Mouse (Mus musculus): ENCODE data around the gene Tmem114. TPM values are rescaled to one million over a fixed set of nuclear protein-coding genes. Genes with fewer than 3 reads are reported as not detected.
A peak's percentile ranks its signal among the peaks of the same experiment; 100 is the strongest.

The Tmem114 gene
- polyA plus RNA-seq, 1 experiment: not detected

DNA sequence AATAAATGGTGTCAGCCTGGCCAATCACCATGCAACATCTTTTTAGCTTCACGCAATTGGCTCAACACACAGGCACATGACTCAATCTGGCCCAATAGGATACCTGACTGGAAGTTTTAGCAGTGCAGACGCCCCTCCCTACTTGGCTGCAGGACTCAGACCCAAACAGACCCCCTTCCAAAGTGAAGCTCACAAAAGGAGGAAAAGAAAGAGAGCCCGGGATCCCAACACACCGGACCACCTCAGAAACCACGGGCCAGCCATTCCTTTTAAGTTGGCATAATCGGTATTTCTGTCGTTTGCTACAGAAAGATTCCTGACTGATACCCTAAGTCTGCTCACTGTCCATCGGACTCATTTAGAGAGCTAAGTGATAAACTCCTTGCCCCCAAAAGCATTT, 5.3 kb downstream of the Tmem114 start:
- TF ChIP-seq POLR2A (IDR thresholded peaks at IDR 0.05; ENCODE audit: borderline replicate concordance, control insufficient read depth, low read depth, low read length) (no peak), CTCF (IDR thresholded peaks at IDR 0.05; ENCODE audit: control insufficient read depth, insufficient read depth, low read length) (no peak)
- WGBS: 89% methylated on average over 8 of the region's 8 CpGs
- no peak overlapping the region for H3K27ac ChIP-seq (ENCODE audit: control insufficient read depth, insufficient read depth, low read depth, low read length, poor library complexity)

DNA sequence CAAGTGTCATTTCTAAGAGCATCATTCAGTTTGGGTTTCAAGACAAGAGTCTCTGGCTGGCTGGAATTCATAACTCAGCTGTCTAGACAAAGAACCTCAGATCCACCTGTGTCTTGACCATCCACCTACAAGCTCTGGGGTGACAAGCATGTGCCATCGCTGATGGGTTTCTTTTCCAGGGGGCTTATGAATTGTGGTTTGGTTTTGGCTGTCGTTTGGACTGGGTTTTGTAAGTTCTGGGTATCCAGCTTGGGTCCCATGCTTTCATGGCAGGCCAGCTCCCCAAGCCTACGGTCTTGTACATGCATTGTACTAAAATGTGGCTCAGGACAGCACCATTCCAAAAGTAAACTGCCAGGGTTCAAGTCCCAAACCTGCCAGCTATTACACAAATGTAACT, 6.8 kb downstream of the Tmem114 start:
- H3K4me1 ChIP-seq (ENCODE audit: control insufficient read depth, insufficient read depth, low read length): no peaks in the 10 kb centered on the region
- H3K4me3 ChIP-seq (replicated peaks; ENCODE audit: control insufficient read depth, low read depth, low read length): no peak overlapping the region
- TF ChIP-seq POLR2A (IDR thresholded peaks at IDR 0.05; ENCODE audit: borderline replicate concordance, control insufficient read depth, low read depth, low read length) (no peak), CTCF (IDR thresholded peaks at IDR 0.05; ENCODE audit: control insufficient read depth, insufficient read depth, low read length) (no peak)
- WGBS: 79% methylated on average over 3 of the region's 3 CpGs
- H3K27ac ChIP-seq (ENCODE audit: control insufficient read depth, insufficient read depth, low read depth, low read length, poor library complexity): no peak overlapping the region

More for the DNA sequence above, 5.3 kb downstream of the Tmem114 start:
- H3K4me1 ChIP-seq (ENCODE audit: control insufficient read depth, insufficient read depth, low read length): no peaks in the 10 kb centered on the region
- no peak overlapping the region for H3K4me3 ChIP-seq (replicated peaks; ENCODE audit: control insufficient read depth, low read depth, low read length)

DNA sequence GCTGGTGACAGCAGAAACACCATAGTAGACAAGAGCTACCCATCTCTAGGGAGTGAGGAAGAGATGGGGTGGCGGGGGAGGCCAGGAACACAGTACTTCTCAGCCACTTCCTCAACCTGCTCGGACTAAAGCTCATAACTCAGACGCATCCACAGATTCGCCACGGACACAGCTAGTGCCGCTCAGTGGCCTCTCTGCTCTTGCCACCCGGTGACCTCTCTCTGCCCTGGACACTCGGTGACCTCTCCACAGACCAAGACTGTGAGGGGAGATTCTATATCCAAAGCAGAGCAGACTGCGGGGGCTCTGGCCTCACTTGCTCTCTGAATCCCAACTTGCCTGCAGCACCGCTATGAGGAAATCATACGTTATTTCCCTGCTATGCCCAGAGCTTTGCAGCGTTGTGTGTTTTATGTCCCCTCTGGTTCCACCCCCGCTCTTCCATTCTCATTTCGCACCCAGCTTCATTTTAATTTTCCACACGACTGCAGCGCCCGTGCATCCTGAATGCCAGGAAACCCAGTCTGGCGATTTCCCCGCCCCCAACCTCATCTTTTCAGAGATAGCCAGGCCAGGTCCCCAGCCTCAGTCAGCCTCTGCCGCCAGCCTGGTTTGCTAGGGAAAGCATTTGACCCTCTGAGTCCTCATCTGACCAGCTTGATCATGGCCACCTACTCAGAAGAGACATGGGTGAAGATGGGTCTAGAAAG, 7.8 kb downstream of the Tmem114 start:
- H3K27ac ChIP-seq (ENCODE audit: control insufficient read depth, insufficient read depth, low read depth, low read length, poor library complexity): no peak overlapping the region
- no peaks in the 10 kb centered on the region for H3K4me1 ChIP-seq (ENCODE audit: control insufficient read depth, insufficient read depth, low read length)
- TF ChIP-seq CTCF (IDR thresholded peaks at IDR 0.05; ENCODE audit: control insufficient read depth, insufficient read depth, low read length) (no peak), POLR2A (IDR thresholded peaks at IDR 0.05; ENCODE audit: borderline replicate concordance, control insufficient read depth, low read depth, low read length) (no peak)
- WGBS: 51% methylated on average over 20 of the region's 20 CpGs
- no peak overlapping the region for H3K4me3 ChIP-seq (replicated peaks; ENCODE audit: control insufficient read depth, low read depth, low read length)

DNA sequence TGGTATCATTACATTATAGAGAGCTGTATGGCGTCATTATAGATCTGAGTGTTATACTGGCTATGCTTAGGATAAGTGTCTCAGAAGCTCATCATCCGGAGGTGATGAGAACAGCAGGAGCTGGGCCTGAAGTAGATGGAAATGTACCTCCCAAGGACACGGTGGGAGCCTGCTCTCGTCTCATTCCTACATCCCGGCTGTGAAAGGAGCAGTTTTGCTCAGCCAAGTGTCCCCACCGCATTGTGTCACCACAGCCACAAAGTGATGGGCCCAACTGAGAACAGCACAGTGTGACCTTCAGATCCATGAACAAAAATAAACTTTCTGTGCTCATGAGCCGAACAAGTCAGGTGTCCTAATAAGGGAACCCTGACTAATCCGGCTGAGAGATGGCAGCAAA, 8.9 kb downstream of the Tmem114 start:
- Histone ChIP-seq H3K4me3 (replicated peaks; ENCODE audit: control insufficient read depth, low read depth, low read length) (no peak overlapping the region), H3K4me1 (ENCODE audit: control insufficient read depth, insufficient read depth, low read length) (no peaks in the 10 kb centered on the region), H3K27ac (ENCODE audit: control insufficient read depth, insufficient read depth, low read depth, low read length, poor library complexity) (no peak overlapping the region)
- WGBS: 84% methylated on average over 8 of the region's 8 CpGs
- no peak for TF ChIP-seq POLR2A (IDR thresholded peaks at IDR 0.05; ENCODE audit: borderline replicate concordance, control insufficient read depth, low read depth, low read length)
- TF ChIP-seq CTCF (IDR thresholded peaks at IDR 0.05; ENCODE audit: control insufficient read depth, insufficient read depth, low read length): no peak

DNA sequence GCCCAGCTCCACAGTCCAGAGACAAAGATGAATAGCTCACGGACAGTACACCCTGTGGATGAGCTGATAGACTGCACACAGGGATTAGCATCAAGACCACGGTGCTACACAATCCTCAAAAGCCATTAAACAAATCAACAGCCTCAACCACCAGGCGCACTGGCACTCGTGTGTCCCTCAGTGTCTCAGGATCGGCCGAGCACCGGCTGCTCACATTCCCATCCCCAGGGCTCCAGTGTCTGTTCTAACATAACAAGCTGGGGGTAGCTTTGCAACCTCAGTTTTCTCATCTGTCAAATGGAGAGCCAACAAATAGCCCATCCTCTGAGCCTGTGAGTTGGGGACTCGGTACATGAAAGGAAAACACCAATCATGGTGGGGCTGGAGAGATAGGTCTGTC, 11.5 kb downstream of the Tmem114 start:
- H3K4me1 ChIP-seq (ENCODE audit: control insufficient read depth, insufficient read depth, low read length): no peaks in the 10 kb centered on the region
- no peak overlapping the region for H3K27ac ChIP-seq (ENCODE audit: control insufficient read depth, insufficient read depth, low read depth, low read length, poor library complexity)
- no peak overlapping the region for H3K4me3 ChIP-seq (replicated peaks; ENCODE audit: control insufficient read depth, low read depth, low read length)
- TF ChIP-seq POLR2A (IDR thresholded peaks at IDR 0.05; ENCODE audit: borderline replicate concordance, control insufficient read depth, low read depth, low read length) (no peak), CTCF (IDR thresholded peaks at IDR 0.05; ENCODE audit: control insufficient read depth, insufficient read depth, low read length) (no peak)
- WGBS: 82% methylated on average over 8 of the region's 8 CpGs

DNA sequence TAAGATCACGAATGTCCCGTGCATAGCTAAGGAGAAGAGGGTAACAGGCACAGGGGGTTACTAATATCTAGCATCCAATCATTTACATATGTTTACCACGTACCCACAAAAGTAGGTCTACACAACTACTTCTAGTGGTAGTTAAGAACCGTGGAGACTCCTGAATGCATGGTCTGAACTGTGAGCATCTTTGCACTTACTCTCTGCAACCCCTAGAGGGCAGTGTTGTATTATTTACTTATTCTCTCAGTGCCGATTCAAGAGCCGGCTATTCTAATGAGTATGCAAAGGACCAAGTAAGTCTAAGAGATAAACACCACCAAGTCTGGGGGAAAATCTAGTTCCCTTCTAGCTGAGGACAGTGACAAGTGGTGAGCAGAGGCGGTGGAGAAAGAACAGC, 12.7 kb downstream of the Tmem114 start:
- 13% methylated on average over 7 of the region's 7 CpGs for WGBS
- TF ChIP-seq CTCF (IDR thresholded peaks at IDR 0.05; ENCODE audit: control insufficient read depth, insufficient read depth, low read length) (peak; percentile 37; the same call in 1 of the 2 replicates), POLR2A (IDR thresholded peaks at IDR 0.05; ENCODE audit: borderline replicate concordance, control insufficient read depth, low read depth, low read length) (no peak)
- Histone ChIP-seq H3K4me1 (ENCODE audit: control insufficient read depth, insufficient read depth, low read length) (no peaks in the 10 kb centered on the region), H3K4me3 (replicated peaks; ENCODE audit: control insufficient read depth, low read depth, low read length) (no peak overlapping the region), H3K27ac (ENCODE audit: control insufficient read depth, insufficient read depth, low read depth, low read length, poor library complexity) (no peak overlapping the region)

DNA sequence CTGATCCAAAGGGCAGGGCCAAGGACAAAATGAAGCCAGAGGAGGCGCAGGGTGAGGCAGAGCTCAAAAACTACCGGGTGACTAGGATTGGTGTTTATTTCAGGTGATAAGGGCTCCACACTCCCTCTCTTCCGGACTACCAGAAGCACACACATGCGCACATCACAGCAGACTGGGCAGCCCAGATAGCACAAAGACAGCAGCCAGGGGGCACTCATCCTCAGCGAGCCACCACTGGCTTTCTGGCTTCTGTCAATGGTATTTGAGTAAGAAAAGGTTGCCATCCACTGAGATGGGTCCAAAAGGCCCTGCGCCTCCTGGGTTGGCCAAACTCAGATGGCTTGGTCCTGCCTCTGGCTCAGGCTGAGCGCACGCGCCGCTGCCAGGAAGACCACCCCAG, 15.7 kb downstream of the Tmem114 start:
- 40% methylated on average over 10 of the region's 10 CpGs for WGBS
- TF ChIP-seq POLR2A (IDR thresholded peaks at IDR 0.05; ENCODE audit: borderline replicate concordance, control insufficient read depth, low read depth, low read length) (no peak), CTCF (IDR thresholded peaks at IDR 0.05; ENCODE audit: control insufficient read depth, insufficient read depth, low read length) (0 out of 2 replicates have a peak, but pooled peaks have one; percentile 13)
- H3K4me1 ChIP-seq (ENCODE audit: control insufficient read depth, insufficient read depth, low read length): no peaks in the 10 kb centered on the region

DNA sequence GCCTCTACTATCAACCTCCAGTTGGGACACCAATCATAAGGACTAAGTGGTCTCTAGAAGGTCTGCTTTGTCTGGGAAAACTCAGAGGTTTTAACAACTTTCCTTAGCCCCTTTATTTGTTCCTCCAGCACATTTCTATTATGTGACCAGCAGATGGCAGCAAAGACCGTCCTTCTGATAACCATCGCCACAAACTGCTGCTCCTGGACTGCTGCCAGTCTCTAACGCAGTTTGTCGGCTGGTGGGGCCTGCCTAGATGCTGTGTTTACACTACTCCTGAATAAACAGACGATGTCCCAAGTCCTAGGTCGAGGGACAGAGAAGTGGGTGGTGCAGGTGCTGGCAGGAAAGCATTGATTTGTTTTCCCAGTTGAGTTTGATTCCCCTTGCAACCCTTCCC, 18.2 kb downstream of the Tmem114 start:
- Histone ChIP-seq H3K4me1 (ENCODE audit: control insufficient read depth, insufficient read depth, low read length) (no peaks in the 10 kb centered on the region), H3K4me3 (replicated peaks; ENCODE audit: control insufficient read depth, low read depth, low read length) (no peak overlapping the region), H3K27ac (ENCODE audit: control insufficient read depth, insufficient read depth, low read depth, low read length, poor library complexity) (no peak overlapping the region)
- WGBS: under 1% methylated on average over 6 of the region's 6 CpGs
- TF ChIP-seq CTCF (IDR thresholded peaks at IDR 0.05; ENCODE audit: control insufficient read depth, insufficient read depth, low read length) (peak; percentile 58), POLR2A (IDR thresholded peaks at IDR 0.05; ENCODE audit: borderline replicate concordance, control insufficient read depth, low read depth, low read length) (no peak)

More for the DNA sequence above, 15.7 kb downstream of the Tmem114 start:
- H3K4me3 ChIP-seq (replicated peaks; ENCODE audit: control insufficient read depth, low read depth, low read length): no peak overlapping the region
- H3K27ac ChIP-seq (ENCODE audit: control insufficient read depth, insufficient read depth, low read depth, low read length, poor library complexity): no peak overlapping the region
